Mouse (Mus musculus) midbrain, postnatal 0 days (tissue): ENCODE data around the gene Fut11. TPM values are rescaled to one million over a fixed set of nuclear protein-coding genes. Genes with fewer than 3 reads are reported as not detected.

Experiments used
- ATAC-seq: fragments of 200-750 bp; cut with Nextera tagmentation; 2 replicates; pipeline ENCODE4 v1.8.0; 2017; ENCODE audit warnings: moderate number of reproducible peaks, mild to moderate bottlenecking, moderate TSS enrichment, moderate library complexity; ENCODE audit not compliant: low FRiP score
- DNase-seq: peaks from one replicate; pipeline ENCODE4 v3.0.0-alpha.2; 2015; ENCODE audit warnings: low spot score
- H3K27ac ChIP-seq: fragments of 300-500 bp; sonication (generic); 2 replicates; pipeline ENCODE4 v1.5.1; 2014; ENCODE audit warnings: low read depth, mild to moderate bottlenecking, low read length, mixed read lengths
- H3K27me3 ChIP-seq: fragments of 300-500 bp; sonication (generic); 2 replicates; pipeline ENCODE4 v1.6.1; 2014; ENCODE audit warnings: low read length, control low read depth, mixed read lengths; ENCODE audit not compliant: insufficient read depth
- H3K36me3 ChIP-seq: fragments of 300-500 bp; sonication (generic); 2 replicates; pipeline ENCODE4 v1.6.1; 2014; ENCODE audit warnings: low read length, control low read depth, mixed read lengths; ENCODE audit not compliant: insufficient read depth
- H3K4me1 ChIP-seq: fragments of 300-500 bp; sonication (generic); 2 replicates; pipeline ENCODE4 v1.6.1; 2014; ENCODE audit warnings: mild to moderate bottlenecking, control low read depth, antibody characterized with exemption, low read length, mixed read lengths; ENCODE audit not compliant: insufficient read depth
- H3K4me2 ChIP-seq: fragments of 300-500 bp; sonication (generic); 2 replicates; pipeline ENCODE4 v1.6.1; 2014; ENCODE audit warnings: low read depth, mild to moderate bottlenecking, low read length, mixed read lengths; ENCODE audit not compliant: poor library complexity, severe bottlenecking
- H3K4me3 ChIP-seq: fragments of 300-500 bp; sonication (generic); 2 replicates; pipeline ENCODE4 v1.5.1; 2014; ENCODE audit warnings: low read depth, mild to moderate bottlenecking, low read length, moderate library complexity
- H3K9ac ChIP-seq: fragments of 300-500 bp; sonication (generic); replicated peaks from 2 replicates; pipeline ENCODE4 v1.6.1; 2014; ENCODE audit warnings: mild to moderate bottlenecking, low read length, moderate library complexity, mixed read lengths; ENCODE audit not compliant: poor library complexity, severe bottlenecking
- H3K9me3 ChIP-seq: fragments of 300-500 bp; sonication (generic); 2 replicates; pipeline ENCODE4 v1.6.1; 2016; ENCODE audit warnings: low read length, control low read depth
- CTCF ChIP-seq: IDR thresholded peaks from 2 replicates; pipeline ENCODE4 v1.5.1; 2016; ENCODE audit warnings: antibody characterized with exemption, mild to moderate bottlenecking
- WGBS: fragments of 180-500 bp; shearing (Covaris S2); extraction: QIAGEN DNeasy Blood & Tissue Kit; methylation state at CpG from one replicate; pipeline ENCODE4 v1.1.7; 2014; 5-methylcytosine and 5-hydroxymethylcytosine counted together
- microRNA-seq: library from miRNA; unstranded; fragments of <30 nt; microRNA quantifications from one replicate; pipeline ENCODE4, GENCODE M21; 2016; ENCODE audit warnings: borderline number of aligned reads
- polyA plus RNA-seq: library from polyadenylated mRNA; unstranded; fragments of >200 nt; fragmentation: Nextera tagmentation; extraction: Ambion mirVana; gene quantifications from 2 replicates; pipeline ENCODE4 v1.2.1, GENCODE M21; 2015
- total RNA-seq: library from RNA; depleted of rRNA; stranded (reverse); fragments of >200 nt; gene quantifications from 2 replicates; pipeline ENCODE4 v1.2.3, GENCODE M21; 2014; rRNA removed

Gene Fut11
- total and polyA plus RNA-seq, 2 experiments from 2014 or later = 21.0 to 23.7 TPM

- Histone ChIP-seq H3K27ac (no peak overlapping the region), H3K9ac (no peak overlapping the region), H3K9me3 (no peaks in the 10 kb centered on the region), H3K27me3 (no peaks in the 10 kb centered on the region), H3K4me1 (no peaks in the 10 kb centered on the region), H3K4me2 (no peak overlapping the region), H3K4me3 (no peak overlapping the region), H3K36me3 (peaks cover 32% of the 10 kb centered on the region)
- TF ChIP-seq CTCF = peak; percentile 60
- DNase-seq = no peak
- 84% methylated on average over 3 of the region's 3 CpGs for WGBS
- no peak for ATAC-seq
Measured at GRCm38 (mm10) chr14:20746935-20747334, 52.2 kb downstream of the Fut11 start.

GRCm38 (mm10) chr14:20748388-20748787, 53.6 kb downstream of the Fut11 start:
- H3K27ac ChIP-seq = no peak overlapping the region
- no peaks in the 10 kb centered on the region for H3K27me3 ChIP-seq
- ATAC-seq (no peak), DNase-seq (no peak)
- no peaks in the 10 kb centered on the region for H3K9me3 ChIP-seq
- no peak overlapping the region for H3K4me2 ChIP-seq
- no peak overlapping the region for H3K9ac ChIP-seq
- no peaks in the 10 kb centered on the region for H3K4me1 ChIP-seq
- H3K4me3 ChIP-seq = no peak overlapping the region
- H3K36me3 ChIP-seq = peaks cover 28% of the 10 kb centered on the region
- 77% methylated on average over 4 of the region's 4 CpGs for WGBS
- no peak for TF ChIP-seq CTCF

GRCm38 (mm10) chr14:20749494-20750051, 54.8 kb downstream of the Fut11 start:
- Histone ChIP-seq H3K27me3 (no peaks in the 10 kb centered on the region), H3K27ac (no peak overlapping the region), H3K4me3 (no peak overlapping the region), H3K36me3 (peaks cover 17% of the 10 kb centered on the region), H3K4me2 (no peak overlapping the region), H3K4me1 (no peaks in the 10 kb centered on the region), H3K9ac (no peak overlapping the region), H3K9me3 (no peaks in the 10 kb centered on the region)
- no peak for TF ChIP-seq CTCF
- DNase-seq = no peak
- no peak for ATAC-seq
- WGBS = 79% methylated on average over 4 of the region's 4 CpGs

GRCm38 (mm10) chr14:20750503-20750902, 55.7 kb downstream of the Fut11 start:
- Histone ChIP-seq H3K4me3 (no peak overlapping the region), H3K9me3 (no peaks in the 10 kb centered on the region), H3K9ac (no peak overlapping the region), H3K27ac (no peak overlapping the region), H3K4me1 (no peaks in the 10 kb centered on the region), H3K27me3 (no peaks in the 10 kb centered on the region), H3K4me2 (no peak overlapping the region), H3K36me3 (peaks cover 16% of the 10 kb centered on the region)
- DNase-seq = no peak
- ATAC-seq = no peak
- no peak for TF ChIP-seq CTCF
- 94% methylated on average over 5 of the region's 5 CpGs for WGBS

Small RNAs within 50 kb of the gene (microRNA-seq; reads per million reads assigned to microRNA genes)
- gene Mir6946 = 3.0 reads per million

Other genes with a start within 250 kb of the Fut11 start
- 1.1 and 2.8 TPM in 2 replicates for gene Cfap70, start 242.7 kb upstream of the Fut11 start, total RNA-seq
- gene Cfap70, start 242.7 kb upstream of the Fut11 start, polyA plus RNA-seq = 1.5 and 3.4 TPM in 2 replicates
- gene Anxa7, start 214.8 kb upstream of the Fut11 start, total RNA-seq = 22.5 and 26.7 TPM in 2 replicates
- gene Anxa7, start 214.8 kb upstream of the Fut11 start, polyA plus RNA-seq = 14.9 and 16.0 TPM in 2 replicates
- gene Mss51, start 198.1 kb upstream of the Fut11 start, total RNA-seq = 0.11 and 0.66 TPM in 2 replicates
- gene Mss51, start 198.1 kb upstream of the Fut11 start, polyA plus RNA-seq = 0.11 and 0.15 TPM in 2 replicates
- gene Ppp3cb, start 148.4 kb upstream of the Fut11 start, total RNA-seq = 147 and 223 TPM in 2 replicates
- 102 and 124 TPM in 2 replicates for gene Ppp3cb, start 148.4 kb upstream of the Fut11 start, polyA plus RNA-seq
- 25.5 and 29.5 TPM in 2 replicates for gene Usp54, start 53.9 kb upstream of the Fut11 start, total RNA-seq
- gene Usp54, start 53.9 kb upstream of the Fut11 start, polyA plus RNA-seq = 6.0 and 7.3 TPM in 2 replicates
- gene Myoz1, start 38.4 kb upstream of the Fut11 start, total RNA-seq = not detected in 2 replicates
- gene Myoz1, start 38.4 kb upstream of the Fut11 start, polyA plus RNA-seq = 0.56 TPM in 1 of 2 replicates, not detected in the other
- 0.09 and 0.33 TPM in 2 replicates for gene Synpo2l, start 26.6 kb upstream of the Fut11 start, total RNA-seq
- gene Synpo2l, start 26.6 kb upstream of the Fut11 start, polyA plus RNA-seq = 0.12 and 0.28 TPM in 2 replicates
- gene Sec24c, start 20.7 kb upstream of the Fut11 start, total RNA-seq = 90.2 and 141 TPM in 2 replicates
- 62.4 and 63.7 TPM in 2 replicates for gene Sec24c, start 20.7 kb upstream of the Fut11 start, polyA plus RNA-seq
- gene Chchd1, start 8.0 kb downstream of the Fut11 start, total RNA-seq = 122 and 180 TPM in 2 replicates
- gene Chchd1, start 8.0 kb downstream of the Fut11 start, polyA plus RNA-seq = 186 and 195 TPM in 2 replicates
- gene Zswim8, start 12.6 kb downstream of the Fut11 start, total RNA-seq = 154 and 183 TPM in 2 replicates
- gene Zswim8, start 12.6 kb downstream of the Fut11 start, polyA plus RNA-seq = 35.1 and 37.8 TPM in 2 replicates
- gene Ndst2, start 39.6 kb downstream of the Fut11 start, total RNA-seq = 20.5 and 23.2 TPM in 2 replicates
- gene Ndst2, start 39.6 kb downstream of the Fut11 start, polyA plus RNA-seq = 14.0 and 14.1 TPM in 2 replicates
- 239 and 267 TPM in 2 replicates for gene Camk2g, start 99.1 kb downstream of the Fut11 start, total RNA-seq
- gene Camk2g, start 99.1 kb downstream of the Fut11 start, polyA plus RNA-seq = 261 and 284 TPM in 2 replicates
- 0.93 and 2.1 TPM in 2 replicates for gene Plau, start 141.7 kb downstream of the Fut11 start, total RNA-seq
- 0.27 and 0.44 TPM in 2 replicates for gene Plau, start 141.7 kb downstream of the Fut11 start, polyA plus RNA-seq
- gene Vcl, start 234.4 kb downstream of the Fut11 start, total RNA-seq = 21.6 and 25.7 TPM in 2 replicates
- 8.1 and 8.6 TPM in 2 replicates for gene Vcl, start 234.4 kb downstream of the Fut11 start, polyA plus RNA-seq